Mouse (Mus musculus) adrenal gland, postnatal 0 days (tissue): Measurements from ENCODE around the gene Mastl. TPM values are rescaled to one million over a fixed set of nuclear protein-coding genes. Genes with fewer than 3 reads are reported as not detected.

Experiments used
- polyA plus RNA-seq: library from polyadenylated mRNA; unstranded; fragments of >200 nt; fragmentation: Nextera tagmentation; extraction: Ambion mirVana; gene quantifications from 2 replicates; pipeline ENCODE4 v1.2.1, GENCODE M21; 2015

The Mastl gene
- polyA plus RNA-seq, result 3.4 and 3.5 TPM in 2 replicates

DNA sequence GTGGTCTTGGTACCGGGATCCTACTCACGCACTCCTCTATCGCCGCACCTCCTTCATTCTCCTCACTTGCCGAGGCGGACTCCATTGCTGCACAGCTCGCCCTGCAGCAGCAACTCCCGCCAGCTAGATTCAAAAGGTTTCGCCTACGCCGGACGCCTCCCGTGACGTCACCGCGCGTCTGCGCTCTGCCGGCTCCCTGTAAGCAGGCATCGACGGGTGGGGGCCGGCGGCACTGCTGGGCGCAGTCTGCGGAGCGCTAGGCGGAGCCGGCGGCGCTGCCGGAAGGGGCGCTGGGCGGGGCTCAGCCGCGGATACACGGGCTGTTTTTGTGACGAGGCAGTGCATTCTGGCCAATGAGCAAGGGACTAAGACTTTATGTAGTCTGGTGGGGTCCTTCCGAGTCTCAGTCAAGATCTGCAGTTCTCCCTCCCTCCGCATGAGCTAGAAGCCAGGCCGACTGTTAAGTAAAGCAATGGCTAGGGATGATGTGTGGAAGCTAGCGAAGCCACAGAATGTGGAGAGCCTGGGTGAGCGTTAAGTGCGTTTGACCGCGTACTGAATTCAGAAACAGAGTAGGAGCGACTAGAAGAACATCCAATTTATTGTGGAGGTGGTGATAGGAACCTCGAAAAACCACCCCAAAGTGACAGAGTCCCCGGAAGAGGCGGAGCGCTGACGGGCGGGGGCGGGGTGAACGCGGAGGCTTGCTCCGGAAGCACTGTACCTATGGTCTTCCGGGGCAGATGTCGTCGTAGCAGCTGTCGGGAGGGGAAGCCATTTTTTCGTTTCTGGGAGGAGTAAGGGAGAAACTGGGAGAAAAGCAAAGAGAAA is at the start of gene Mastl, which contains the start of gene Yme1l1:
Gene Mastl, minus strand, starts transcription at position 248 of the 831 bp plus-strand sequence.
Gene Yme1l1, plus strand, starts transcription at position 593 of the 831 bp plus-strand sequence.

DNA sequence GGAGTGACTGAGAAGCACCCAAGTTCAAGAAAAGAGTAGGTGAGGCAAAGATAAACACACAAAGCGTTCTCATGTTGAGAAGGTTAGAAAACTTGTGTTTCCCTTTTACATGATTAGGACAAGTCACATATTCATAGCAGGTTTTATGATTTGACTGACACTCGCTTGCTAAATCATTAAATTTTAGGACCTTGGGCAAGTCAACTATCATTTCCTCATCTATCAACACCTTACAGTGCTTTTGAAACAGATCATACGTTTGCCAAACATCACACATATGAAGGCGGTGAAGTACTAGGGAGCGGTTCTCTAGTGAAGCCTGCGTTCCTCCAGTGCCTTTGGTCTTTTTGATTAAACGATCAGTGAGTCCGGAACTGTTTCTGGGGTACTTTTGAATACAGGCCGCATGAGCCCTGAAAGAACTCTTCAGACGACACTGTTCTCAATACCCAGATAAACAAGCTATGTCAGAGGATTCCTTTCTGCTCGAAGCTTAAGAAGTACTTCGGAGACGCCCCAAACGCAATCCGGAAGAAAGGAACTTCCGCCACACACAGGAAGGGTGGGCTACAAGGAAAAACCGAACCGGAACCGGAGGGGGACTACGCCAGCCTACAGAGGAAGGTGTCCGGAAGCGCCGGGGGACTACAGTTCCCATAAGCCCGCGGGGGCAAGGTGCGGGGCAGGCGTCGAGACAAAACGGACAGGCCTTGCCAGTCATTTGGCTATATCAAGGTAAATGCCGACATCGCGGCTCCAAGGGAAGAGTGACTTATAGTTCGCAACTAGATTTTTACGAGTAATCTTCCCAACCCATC is 88.1 kb downstream of the Mastl start, which contains the start of gene Acbd5:
Gene Acbd5, plus strand, starts transcription at position 616 of the 818 bp plus-strand sequence.

Other genes with a start within 250 kb of the Mastl start
- gene Abi1, start 115.8 kb downstream of the Mastl start, polyA plus RNA-seq, result 45.7 and 46.6 TPM in 2 replicates
- gene Acbd5, start 87.9 kb downstream of the Mastl start, polyA plus RNA-seq, result 35.7 and 45.8 TPM in 2 replicates
- gene Yme1l1, start 345 bp upstream of the Mastl start, polyA plus RNA-seq, result 66.1 and 75.0 TPM in 2 replicates
- 0.11 TPM in 1 of 2 replicates, not detected in the other for gene 4931423N10Rik, start 51.5 kb upstream of the Mastl start, polyA plus RNA-seq
- gene Nxph2, start 165.2 kb upstream of the Mastl start, polyA plus RNA-seq, result 0.14 TPM in 1 of 2 replicates, not detected in the other